ENCODE assay signal across 8 mouse cellular contexts in the genomic region with DNA sequence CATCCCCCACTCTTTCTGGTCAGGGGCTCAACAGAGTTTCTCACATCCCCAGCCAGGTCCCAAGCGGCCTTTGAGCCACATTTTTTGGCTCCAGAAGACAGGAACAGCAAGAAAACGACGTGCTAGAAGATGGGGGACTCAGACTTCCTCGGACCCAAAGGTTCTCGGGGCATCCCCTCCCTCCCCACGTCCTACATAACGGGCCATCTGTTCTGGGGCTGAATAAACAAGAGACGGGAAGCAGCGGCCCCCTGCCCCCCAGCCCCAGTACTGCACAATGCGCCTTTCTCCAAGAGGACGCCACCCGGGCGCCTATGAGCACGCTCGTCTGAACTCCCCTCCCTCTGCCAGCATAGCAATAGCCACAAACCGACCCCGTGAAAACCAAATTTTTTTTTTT. TPM values are rescaled to one million over a fixed set of nuclear protein-coding genes. Genes with fewer than 3 reads are reported as not detected.
DNase-seq lines count a peak whose midpoint lies in the region; ATAC-seq and TF ChIP-seq lines count a peak whose summit lies in the region.

A gene (minus strand): TSS at position 76 of the 400 bp plus-strand sequence.

- peaks cover 78% of the 10 kb centered on the region for H3K27me3 ChIP-seq in heart, embryonic 10.5 days (ENCODE audit: insufficient read depth, poor library complexity, severe bottlenecking)
- peaks cover 69% of the 10 kb centered on the region for H3K27me3 ChIP-seq in CH12.LX (replicated peaks)
- peaks cover 71% of the 10 kb centered on the region for H3K27me3 ChIP-seq in hindbrain, embryonic 10.5 days (ENCODE audit: insufficient read depth, poor library complexity, severe bottlenecking)
- H3K27me3 ChIP-seq in liver, embryonic 11.5 days (replicated peaks; ENCODE audit: control insufficient read depth, insufficient read depth, low read length), result peaks cover 32% of the 10 kb centered on the region

- WGBS in heart, embryonic 10.5 days, result 1% methylated on average over 17 of the region's 17 CpGs
- 2% methylated on average over 17 of the region's 17 CpGs for WGBS in hindbrain, embryonic 10.5 days
- WGBS in liver, embryonic 11.5 days, result 6% methylated on average over 17 of the region's 17 CpGs
- 3% methylated on average over 17 of the region's 17 CpGs for WGBS in olfactory bulb, adult 2 months

- peak within 1 kb of the TSS; percentile 78 for H3K27ac ChIP-seq in heart, embryonic 10.5 days
- H3K27ac ChIP-seq in CH12.LX (ENCODE audit: insufficient read depth, low read depth), result no peak within 1 kb of the TSS
- H3K27ac ChIP-seq in hindbrain, embryonic 10.5 days, result peak within 1 kb of the TSS; percentile 85
- H3K27ac ChIP-seq in liver, embryonic 11.5 days (ENCODE audit: low read depth, low read length), result no peak within 1 kb of the TSS
- H3K27ac ChIP-seq in olfactory bulb, adult 2 months (ENCODE audit: insufficient read depth, low read depth, low read length), result no peak within 1 kb of the TSS

- TF ChIP-seq RAD21 in CH12.LX (IDR thresholded peaks at IDR 0.05; ENCODE audit: low read depth, low read length), result no peak

- no peak for DNase-seq in heart, embryonic 10.5 days (ENCODE audit: low spot score)
- DNase-seq in heart, postnatal 25 days (ENCODE audit: low spot score), result no peak
- DNase-seq in CH12.LX (ENCODE audit: extremely low read depth), result no peak
- DNase-seq in cerebellum, postnatal 14 days, result peak; percentile 46 to 70
- DNase-seq in hindbrain, embryonic 10.5 days (ENCODE audit: low spot score), result peak; percentile 58
- DNase-seq in liver, embryonic 11.5 days (ENCODE audit: low spot score), result no peak
- DNase-seq in gastrocnemius, postnatal 4 days (ENCODE audit: low spot score in 2 of 2), result no peak

- dilution Hi-C loops in CH12.LX (cut with MboI; ENCODE audit: extremely low pct_ligation_motif_present, extremely low pct_unique_long_range_greater_than_20kb, low sequenced_read_pairs), result no loop called here

- in situ Hi-C loops in CH12.LX (cut with MboI; ENCODE audit: low pct_ligation_motif_present, low pct_unique_long_range_greater_than_20kb, low sequenced_read_pairs), result no loop called here

- no peak; a peak in 1 of 4 replicates for TF ChIP-seq CTCF in CH12.LX (conservative IDR thresholded peaks at IDR 0.05 in 1 of 2, IDR thresholded peaks at IDR 0.05 in 1 of 2; ENCODE audit: low read depth in 2 of 2, low read length in 2 of 2)
- no peak for TF ChIP-seq CTCF in olfactory bulb, adult 2 months (IDR thresholded peaks at IDR 0.05; ENCODE audit: insufficient read depth, low read depth, low read length)

- peak; percentile 36; the same call in 1 of the 2 replicates for ATAC-seq in liver, embryonic 11.5 days (replicated peaks; ENCODE audit: low FRiP score)

- H3K36me3 ChIP-seq in heart, embryonic 10.5 days, result no peaks in the 10 kb centered on the region
- H3K36me3 ChIP-seq in CH12.LX (replicated peaks in 1 of 2; ENCODE audit: control insufficient read depth in 1 of 2, insufficient read depth in 1 of 2, low read length in 1 of 2), result no peaks in the 10 kb centered on the region
- no peaks in the 10 kb centered on the region for H3K36me3 ChIP-seq in hindbrain, embryonic 10.5 days
- no peaks in the 10 kb centered on the region for H3K36me3 ChIP-seq in liver, embryonic 11.5 days (ENCODE audit: control insufficient read depth, insufficient read depth, low read length)

- TF ChIP-seq EP300 in CH12.LX (IDR thresholded peaks at IDR 0.05; ENCODE audit: low read length), result no peak

- H3K4me3 ChIP-seq in heart, embryonic 10.5 days, result peak within 1 kb of the TSS; percentile 64
- peak within 1 kb of the TSS; percentile 42 to 64 (median 44) for H3K4me3 ChIP-seq in CH12.LX (replicated peaks in 1 of 3; ENCODE audit: low read depth in 2 of 3, low read length in 2 of 3, poor library complexity in 1 of 3)
- H3K4me3 ChIP-seq in hindbrain, embryonic 10.5 days, result peak within 1 kb of the TSS; percentile 59
- H3K4me3 ChIP-seq in liver, embryonic 11.5 days (ENCODE audit: low read depth, low read length), result peak within 1 kb of the TSS; percentile 47
- peak within 1 kb of the TSS; percentile 57 for H3K4me3 ChIP-seq in olfactory bulb, adult 2 months (ENCODE audit: insufficient read depth, low read depth, low read length)

- H3K4me1 ChIP-seq in heart, embryonic 10.5 days, result peaks cover 16% of the 10 kb centered on the region
- H3K4me1 ChIP-seq in CH12.LX (ENCODE audit: control insufficient read depth in 1 of 2, insufficient read depth in 2 of 2), result peaks cover 3 to 24% of the 10 kb centered on the region in 2 experiments; a peak in 3 of 4 replicates
- H3K4me1 ChIP-seq in hindbrain, embryonic 10.5 days (replicated peaks), result peaks cover 28% of the 10 kb centered on the region
- no peaks in the 10 kb centered on the region; the same call in 1 of the 2 replicates for H3K4me1 ChIP-seq in liver, embryonic 11.5 days (replicated peaks; ENCODE audit: control insufficient read depth, insufficient read depth, low read length)
- H3K4me1 ChIP-seq in olfactory bulb, adult 2 months (ENCODE audit: control insufficient read depth, insufficient read depth, low read length), result peaks cover 13% of the 10 kb centered on the region

- H3K4me2 ChIP-seq in CH12.LX (ENCODE audit: insufficient read depth, low read depth, poor library complexity, severe bottlenecking), result peak within 1 kb of the TSS; percentile 86
- H3K4me2 ChIP-seq in liver, embryonic 11.5 days, result peak within 1 kb of the TSS; percentile 71

- H3K9ac ChIP-seq in CH12.LX (ENCODE audit: insufficient read depth, low read depth), result peak within 1 kb of the TSS; percentile 33; the same call in 1 of the 2 replicates
- H3K9ac ChIP-seq in liver, embryonic 11.5 days (ENCODE audit: low read depth, low read length), result no peak within 1 kb of the TSS

- no peaks in the 10 kb centered on the region for H3K9me3 ChIP-seq in heart, embryonic 10.5 days
- H3K9me3 ChIP-seq in CH12.LX (replicated peaks; ENCODE audit: low read length), result peaks cover 14% of the 10 kb centered on the region
- H3K9me3 ChIP-seq in hindbrain, embryonic 10.5 days, result no peaks in the 10 kb centered on the region
- H3K9me3 ChIP-seq in liver, embryonic 11.5 days (ENCODE audit: control insufficient read depth, low read length), result no peaks in the 10 kb centered on the region

- TF ChIP-seq POLR2A in CH12.LX (IDR thresholded peaks at IDR 0.05; ENCODE audit: low read depth, low read length), result no peak
- no peak for TF ChIP-seq POLR2A in olfactory bulb, adult 2 months (IDR thresholded peaks at IDR 0.05; ENCODE audit: insufficient read depth, low read depth, low read length)

- H3K79me2 ChIP-seq in CH12.LX (replicated peaks; ENCODE audit: control insufficient read depth, extremely low read depth, insufficient read depth, poor library complexity, severe bottlenecking), result no peaks in the 10 kb centered on the region

- intact Hi-C loops in heart, postnatal 25 days (cut with DNase I), result loop anchor here (5.0 kb wide), 1 partner anchor 287 kb away; no protein-coding TSS in a partner anchor

TF ChIP-seq in CH12.LX, 34 proteins besides CTCF, POLR2A, EP300 and RAD21:
- TF ChIP-seq MAX (IDR thresholded peaks at IDR 0.05; ENCODE audit: low read length) (no peak), ZC3H11A (IDR thresholded peaks at IDR 0.05; ENCODE audit: low read depth, low read length) (no peak), ELF1 (IDR thresholded peaks at IDR 0.05; ENCODE audit: low read depth, low read length) (no peak), PAX5 (IDR thresholded peaks at IDR 0.05; ENCODE audit: low read length) (no peak), ZNF384 (IDR thresholded peaks at IDR 0.05; ENCODE audit: low read depth, low read length) (no peak), ETS1 (conservative IDR thresholded peaks at IDR 0.05; ENCODE audit: low read depth, low read length) (no peak), SIN3A (IDR thresholded peaks at IDR 0.05; ENCODE audit: low read length) (no peak), IRF4 (IDR thresholded peaks at IDR 0.05; ENCODE audit: low read depth, low read length) (no peak), MAZ (IDR thresholded peaks at IDR 0.05; ENCODE audit: low read depth, low read length) (no peak), TCF12 (IDR thresholded peaks at IDR 0.05; ENCODE audit: low read depth, low read length) (no peak), BHLHE40 (IDR thresholded peaks at IDR 0.05; ENCODE audit: low read depth, low read length) (no peak), USF1 (IDR thresholded peaks at IDR 0.05; ENCODE audit: low read depth, low read length) (no peak), POLR2AphosphoS2 (IDR thresholded peaks at IDR 0.05; ENCODE audit: low read depth, low read length) (no peak), UBTF (IDR thresholded peaks at IDR 0.05; ENCODE audit: low read depth, low read length) (no peak), NRF1 (IDR thresholded peaks at IDR 0.05; ENCODE audit: low read depth, low read length) (no peak)

RNA-seq across cellular contexts. Expression of the gene that starts here (rescaled TPM):
- 0.92 TPM in 1 of 2 replicates, not detected in the other for polyA plus RNA-seq in heart, embryonic 10.5 days (2016; fragmentation: Nextera tagmentation; extraction: Ambion mirVana)
- total RNA-seq in heart, postnatal 25 days (2021), result 1 to 10 TPM; 3.1 to 7.2 TPM
- 1.2 and 2.7 TPM in 2 replicates for total RNA-seq in CH12.LX (2012; rRNA removed)
- total RNA-seq in CH12.LX (2014; rRNA removed), result 0.38 and 0.53 TPM in 2 replicates
- polyA plus RNA-seq in CH12.LX (2012; ENCODE audit: insufficient read length, low read depth), result 0.71 and 1.0 TPM in 2 replicates
- 0.31 TPM in 1 of 2 replicates, not detected in the other for polyA plus RNA-seq in hindbrain, embryonic 10.5 days (2016; fragmentation: Nextera tagmentation; extraction: Ambion mirVana)
- 9.4 and 11.6 TPM in 2 replicates for polyA plus RNA-seq in liver, embryonic 11.5 days (2014; fragmentation: Nextera tagmentation; extraction: Ambion mirVana)
- not detected in 2 replicates for polyA plus RNA-seq in olfactory bulb, adult 2 months (2012; ENCODE audit: insufficient read depth, insufficient read length, low replicate concordance, missing spikeins)
- under 1 TPM; 0.57 to 0.76 TPM for total RNA-seq in gastrocnemius, postnatal 4 days (2021)

Comparison
In these comparisons a context has a peak if more than half of its experiments do, and no peak if none do; other contexts are left out.
1. Peak in DNase-seq, H3K4me3 ChIP-seq and H3K27ac ChIP-seq in hindbrain, embryonic 10.5 days; RNA of the gene not detected or under 1 TPM.
2. DNase-seq: peak in cerebellum, postnatal 14 days (2 of 2); none in heart, embryonic 10.5 days (single experiment), heart, postnatal 25 days (single experiment), CH12.LX (single experiment), liver, embryonic 11.5 days (single experiment) and gastrocnemius, postnatal 4 days (0 of 2).
3. Peak in every context shown above with its lines, with median percentiles within 50 percentile points of each other: H3K4me3 ChIP-seq.